Mouse (Mus musculus) heart, embryonic 16.5 days (tissue): ENCODE measurements at regions not wholly inside any gene's neighbourhood (a gene's known extent, or its start where the extent isn't known, plus 50 kb on each side); places are given as distances from the start of the nearest gene placed in this dataset.

Source experiments
- ATAC-seq: fragments of 200-750 bp; cut with Nextera tagmentation; replicated peaks from 2 replicates; pipeline ENCODE4 v1.8.0; 2017; ENCODE audit warnings: moderate number of reproducible peaks; ENCODE audit not compliant: insufficient read depth, low FRiP score; ENCODE audit errors: extremely low read depth
- H3K27ac ChIP-seq: fragments of 300-500 bp; sonication (generic); 2 replicates; pipeline ENCODE4 v1.5.1; 2014; ENCODE audit warnings: mild to moderate bottlenecking, low read length, control low read depth, moderate library complexity
- H3K27me3 ChIP-seq: fragments of 300-500 bp; sonication (generic); 2 replicates; pipeline ENCODE4 v1.6.1; 2014; ENCODE audit warnings: low read length, mixed read lengths; ENCODE audit not compliant: control insufficient read depth, insufficient read depth
- H3K36me3 ChIP-seq: fragments of 300-500 bp; sonication (generic); 2 replicates; pipeline ENCODE4 v1.6.1; 2014; ENCODE audit not compliant: control insufficient read depth, insufficient read depth
- H3K4me1 ChIP-seq: fragments of 300-500 bp; sonication (generic); 2 replicates; pipeline ENCODE4 v1.6.1; 2014; ENCODE audit warnings: low read length, mixed read lengths; ENCODE audit not compliant: control insufficient read depth, insufficient read depth
- H3K4me2 ChIP-seq: fragments of 300-500 bp; sonication (generic); 2 replicates; pipeline ENCODE4 v1.6.1; 2014; ENCODE audit warnings: low read depth, mild to moderate bottlenecking, control low read depth, low read length
- H3K4me3 ChIP-seq: fragments of 300-500 bp; sonication (generic); 2 replicates; pipeline ENCODE4 v1.5.1; 2014; ENCODE audit warnings: mild to moderate bottlenecking, control low read depth, low read length
- H3K9ac ChIP-seq: fragments of 300-500 bp; sonication (generic); 2 replicates; pipeline ENCODE4 v1.6.1; 2014; ENCODE audit warnings: low read length, control low read depth
- H3K9me3 ChIP-seq: fragments of 300-500 bp; sonication (generic); replicated peaks from 2 replicates; pipeline ENCODE4 v1.6.1; 2016; ENCODE audit warnings: low read length; ENCODE audit not compliant: control insufficient read depth
- WGBS: fragments of 180-500 bp; shearing (Covaris S2); extraction: QIAGEN DNeasy Blood & Tissue Kit; methylation state at CpG from one replicate; pipeline ENCODE4 v1.1.7; 2014; 5-methylcytosine and 5-hydroxymethylcytosine counted together

GRCm38 (mm10) chr2:166252107-166252506 is 96.6 kb upstream of the Sulf2 start:
- Histone ChIP-seq H3K36me3 (no peaks in the 10 kb centered on the region), H3K4me2 (no peak overlapping the region), H3K9ac (no peak overlapping the region), H3K9me3 (no peaks in the 10 kb centered on the region), H3K27ac (no peak overlapping the region), H3K4me3 (no peak overlapping the region), H3K4me1 (peaks cover 4% of the 10 kb centered on the region), H3K27me3 (no peaks in the 10 kb centered on the region)
- WGBS: 88% methylated on average over 3 of the region's 3 CpGs
- ATAC-seq: no peak

DNA sequence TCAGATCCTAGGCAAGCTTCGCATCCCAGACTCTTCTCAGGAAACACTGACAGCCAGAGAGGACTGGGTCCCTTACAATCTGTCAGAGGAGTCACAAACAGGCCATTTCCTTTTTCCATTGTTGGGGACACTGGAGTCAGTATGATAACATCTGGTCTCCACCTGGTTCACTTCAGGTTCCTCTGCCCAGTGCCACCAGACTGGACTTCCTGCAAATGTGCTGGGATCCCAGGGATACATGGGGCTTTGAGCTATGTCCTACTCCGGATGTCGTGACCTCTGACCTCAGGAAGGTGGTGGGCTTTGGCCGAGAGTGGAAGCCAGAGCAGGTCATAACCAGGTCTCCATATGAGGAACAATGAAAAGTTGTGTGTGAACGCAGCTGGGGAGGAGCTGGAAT is 96.0 kb upstream of the Sulf2 start:
- Histone ChIP-seq H3K27me3 (no peaks in the 10 kb centered on the region), H3K36me3 (no peaks in the 10 kb centered on the region), H3K27ac (no peak overlapping the region), H3K4me2 (no peak overlapping the region), H3K4me3 (no peak overlapping the region), H3K9me3 (no peaks in the 10 kb centered on the region), H3K9ac (no peak overlapping the region), H3K4me1 (peaks cover 4% of the 10 kb centered on the region)
- ATAC-seq: no peak
- WGBS: 67% methylated on average over 5 of the region's 5 CpGs

- H3K9ac ChIP-seq: no peak overlapping the region
- no peaks in the 10 kb centered on the region for H3K9me3 ChIP-seq
- H3K4me2 ChIP-seq: no peak overlapping the region
- peaks cover 3% of the 10 kb centered on the region for H3K4me1 ChIP-seq
- H3K4me3 ChIP-seq: no peak overlapping the region
- no peaks in the 10 kb centered on the region for H3K36me3 ChIP-seq
- no peak for ATAC-seq
- H3K27me3 ChIP-seq: no peaks in the 10 kb centered on the region
- 80% methylated on average over 10 of the region's 10 CpGs for WGBS
- H3K27ac ChIP-seq: no peak overlapping the region
Measured at GRCm38 (mm10) chr2:166250571-166250970, 95.1 kb upstream of the Sulf2 start.

DNA sequence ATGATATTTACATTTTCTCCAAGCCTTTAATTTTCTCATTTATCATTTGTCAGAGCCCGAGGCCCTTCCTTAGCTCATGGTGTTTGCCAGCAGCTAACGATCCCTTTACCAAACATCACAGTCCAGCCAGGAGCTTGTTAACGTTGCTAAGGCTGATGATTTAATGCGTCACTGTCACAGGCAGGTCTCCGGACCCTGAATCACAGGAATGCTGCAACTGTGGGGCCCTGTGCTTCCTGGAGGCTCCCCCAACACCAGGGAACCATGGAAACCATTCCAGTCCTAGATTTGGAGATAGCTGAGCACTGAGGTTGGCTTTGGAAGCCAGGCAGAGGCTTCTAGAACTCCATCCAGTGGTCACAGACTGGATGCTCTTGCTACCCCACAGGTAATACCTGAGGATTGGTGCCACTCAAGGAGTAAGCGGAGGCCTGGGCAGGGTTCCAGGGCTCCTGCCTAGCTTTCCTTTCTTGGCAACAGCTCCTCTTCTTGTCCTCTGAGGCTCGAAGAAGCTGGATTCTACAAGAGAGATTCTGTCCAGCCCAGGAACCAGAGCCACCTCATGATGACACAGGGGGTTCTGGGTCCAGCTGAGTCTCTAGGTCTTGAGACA is 94.0 kb upstream of the Sulf2 start:
- no peak for ATAC-seq
- no peak overlapping the region for H3K9ac ChIP-seq
- 29% methylated on average over 7 of the region's 7 CpGs for WGBS
- H3K4me3 ChIP-seq: no peak overlapping the region
- H3K27ac ChIP-seq: no peak overlapping the region
- H3K4me2 ChIP-seq: no peak overlapping the region
- H3K27me3 ChIP-seq: no peaks in the 10 kb centered on the region
- no peaks in the 10 kb centered on the region for H3K36me3 ChIP-seq
- no peaks in the 10 kb centered on the region for H3K4me1 ChIP-seq
- H3K9me3 ChIP-seq: no peaks in the 10 kb centered on the region

DNA sequence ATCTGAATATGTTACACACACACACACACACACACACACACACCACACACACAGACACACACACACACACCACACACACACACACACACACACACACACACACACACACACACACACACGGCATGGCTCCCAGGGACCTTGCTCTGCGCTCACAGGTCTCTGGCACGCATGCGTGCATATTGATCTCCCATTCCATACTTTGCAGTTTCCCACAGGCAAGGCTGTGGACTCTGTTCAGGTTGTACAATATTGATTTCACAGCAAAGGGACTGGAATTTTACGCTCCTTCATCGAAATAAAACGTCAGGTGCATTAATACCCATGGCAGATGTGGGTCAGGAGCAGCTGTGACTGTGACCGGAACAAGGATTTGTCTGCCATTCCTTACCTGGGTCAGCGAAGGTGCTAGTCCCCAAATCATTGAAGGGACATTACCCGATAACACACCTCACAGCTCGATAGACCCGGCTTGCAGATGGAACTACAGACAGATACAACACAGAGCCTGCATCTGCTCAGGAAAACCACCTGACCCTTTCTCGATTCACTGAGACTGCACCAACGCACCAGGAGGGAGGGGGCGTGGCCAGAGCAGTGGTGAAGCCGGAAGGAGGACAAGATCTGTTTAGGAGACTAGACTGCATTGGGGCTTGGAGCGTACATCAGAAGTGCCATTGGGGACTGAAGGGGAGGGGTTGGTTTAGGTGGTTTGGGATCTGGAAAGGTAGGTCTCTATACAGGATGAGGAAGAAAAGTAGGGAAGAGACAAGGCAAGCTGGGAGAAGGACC is 91.1 kb upstream of the Sulf2 start:
- H3K9ac ChIP-seq: no peak overlapping the region
- no peak for ATAC-seq
- no peaks in the 10 kb centered on the region for H3K9me3 ChIP-seq
- WGBS: 74% methylated on average over 17 of the region's 17 CpGs
- 0 out of 2 replicates have a peak, but pooled peaks cover 8% of the 10 kb centered on the region for H3K4me1 ChIP-seq
- no peak overlapping the region for H3K4me2 ChIP-seq
- no peak overlapping the region for H3K27ac ChIP-seq
- no peaks in the 10 kb centered on the region for H3K27me3 ChIP-seq
- H3K36me3 ChIP-seq: no peaks in the 10 kb centered on the region
- H3K4me3 ChIP-seq: no peak overlapping the region

- no peaks in the 10 kb centered on the region for H3K9me3 ChIP-seq
- no peaks in the 10 kb centered on the region for H3K27me3 ChIP-seq
- no peaks in the 10 kb centered on the region for H3K36me3 ChIP-seq
- ATAC-seq: no peak
- H3K4me1 ChIP-seq: 0 out of 2 replicates have a peak, but pooled peaks cover 8% of the 10 kb centered on the region
- H3K9ac ChIP-seq: no peak overlapping the region
- WGBS: 59% methylated on average over 8 of the region's 8 CpGs
- H3K27ac ChIP-seq: no peak overlapping the region
- no peak overlapping the region for H3K4me2 ChIP-seq
- no peak overlapping the region for H3K4me3 ChIP-seq
Measured at GRCm38 (mm10) chr2:166245219-166245618, 89.8 kb upstream of the Sulf2 start.

GRCm38 (mm10) chr2:166242786-166243521 is 87.5 kb upstream of the Sulf2 start:
- no peak overlapping the region for H3K9ac ChIP-seq
- H3K9me3 ChIP-seq: no peaks in the 10 kb centered on the region

DNA sequence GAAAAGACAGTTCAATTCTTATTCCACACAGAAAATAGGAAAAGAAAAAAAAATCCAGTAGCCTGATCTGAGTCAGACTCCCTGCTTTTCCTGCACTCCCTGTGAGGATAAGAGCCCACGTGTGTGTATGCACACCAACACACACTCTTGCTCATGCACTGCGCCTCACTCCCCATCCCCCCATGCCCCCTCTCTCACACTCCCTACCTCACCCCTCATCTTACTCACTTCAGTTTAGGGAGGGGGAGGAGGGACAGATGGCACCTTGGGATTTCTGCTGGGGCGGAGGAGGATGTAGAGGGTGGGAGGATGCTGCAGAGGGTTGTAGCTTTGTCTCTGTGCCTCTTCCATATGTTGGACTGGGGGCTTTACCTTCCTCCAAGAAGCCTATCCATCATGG is 85.8 kb upstream of the Sulf2 start:
- no peak overlapping the region for H3K4me2 ChIP-seq
- no peaks in the 10 kb centered on the region for H3K27me3 ChIP-seq
- no peak overlapping the region for H3K4me3 ChIP-seq
- ATAC-seq: no peak
- H3K36me3 ChIP-seq: no peaks in the 10 kb centered on the region
- no peak overlapping the region for H3K9ac ChIP-seq
- no peaks in the 10 kb centered on the region for H3K9me3 ChIP-seq
- no peak overlapping the region for H3K27ac ChIP-seq
- H3K4me1 ChIP-seq: 0 out of 2 replicates have a peak, but pooled peaks cover 8% of the 10 kb centered on the region
- WGBS: 91% methylated on average over 3 of the region's 3 CpGs

More at GRCm38 (mm10) chr2:166242786-166243521, 87.5 kb upstream of the Sulf2 start:
- Histone ChIP-seq H3K27me3 (no peaks in the 10 kb centered on the region), H3K36me3 (no peaks in the 10 kb centered on the region), H3K27ac (no peak overlapping the region), H3K4me2 (no peak overlapping the region), H3K4me3 (no peak overlapping the region), H3K4me1 (0 out of 2 replicates have a peak, but pooled peaks cover 8% of the 10 kb centered on the region)
- no peak for ATAC-seq
- 69% methylated on average over 14 of the region's 14 CpGs for WGBS

GRCm38 (mm10) chr2:166240056-166240455 is 84.6 kb upstream of the Sulf2 start:
- ATAC-seq: no peak
- Histone ChIP-seq H3K9me3 (no peaks in the 10 kb centered on the region), H3K27me3 (no peaks in the 10 kb centered on the region), H3K4me3 (no peak overlapping the region), H3K36me3 (no peaks in the 10 kb centered on the region), H3K4me2 (no peak overlapping the region), H3K4me1 (0 out of 2 replicates have a peak, but pooled peaks cover 8% of the 10 kb centered on the region), H3K27ac (no peak overlapping the region), H3K9ac (no peak overlapping the region)
- WGBS: 82% methylated on average over 4 of the region's 4 CpGs
